Mouse (Mus musculus): ENCODE results near the gene Gm20458. TPM values are rescaled to one million over a fixed set of nuclear protein-coding genes. Genes with fewer than 3 reads are reported as not detected.

The Gm20458 gene
- polyA plus RNA-seq, 1 experiment = 8.0 TPM

DNA sequence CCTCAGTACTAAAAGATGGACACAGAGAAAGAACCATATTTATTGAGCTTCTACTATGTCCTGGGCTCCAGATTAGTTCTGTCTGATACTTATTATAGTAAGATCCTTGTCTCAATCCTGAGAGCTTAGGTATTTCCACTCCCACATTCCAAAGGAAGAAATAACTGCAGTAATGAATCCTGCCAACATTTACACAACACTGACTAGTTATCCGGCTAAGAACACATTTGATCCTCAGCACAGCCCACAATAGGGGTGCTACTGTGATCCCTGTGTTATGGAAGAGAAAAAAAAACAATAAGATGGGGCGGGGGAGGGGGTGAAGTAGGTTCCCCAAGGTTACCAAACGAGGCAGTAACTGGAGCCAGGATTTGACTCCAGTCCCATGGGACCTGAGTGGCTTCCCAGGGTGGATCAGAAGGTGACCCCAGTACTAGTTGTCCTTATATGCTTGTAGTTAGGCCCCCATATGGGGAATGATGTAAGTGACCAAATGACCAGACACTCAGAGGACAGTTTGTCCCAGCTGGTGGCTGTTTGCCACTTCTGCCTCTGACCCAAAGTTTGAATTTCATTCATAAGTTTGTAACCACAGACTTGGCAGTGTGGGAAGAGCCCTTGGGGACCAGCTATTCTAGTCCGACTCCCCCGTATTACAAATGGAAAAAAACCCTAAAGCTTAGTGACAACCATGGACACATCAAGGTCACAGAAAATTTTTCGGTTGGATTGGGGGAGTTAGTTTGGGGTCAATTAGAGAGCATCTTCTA is 5.2 kb upstream of the Gm20458 start:
- TF ChIP-seq CTCF (IDR thresholded peaks at IDR 0.05; ENCODE audit: borderline replicate concordance, extremely low read depth, insufficient read depth, insufficient read length) (no peak), POLR2A (IDR thresholded peaks at IDR 0.05; ENCODE audit: borderline replicate concordance, extremely low read depth, insufficient read depth, insufficient read length, poor library complexity, severe bottlenecking) (no peak)

DNA sequence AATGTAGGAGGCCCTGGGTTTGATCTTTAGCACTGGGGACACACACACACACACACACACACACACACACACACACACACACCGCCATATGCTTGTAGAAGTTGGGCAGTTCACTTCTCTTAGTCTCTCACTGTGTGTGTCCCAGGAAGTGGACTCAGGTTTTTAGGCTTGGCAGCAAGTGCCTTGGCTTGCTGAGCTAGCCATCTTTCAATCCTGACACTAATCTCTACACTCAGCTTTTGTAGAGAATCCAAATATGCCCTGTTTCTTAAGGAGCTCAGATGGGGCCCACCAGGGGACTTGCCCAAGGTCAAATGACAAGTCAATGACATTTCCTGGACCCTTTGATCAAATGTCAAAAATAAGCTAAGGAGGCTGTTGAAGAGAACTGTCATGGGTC is 4.4 kb upstream of the Gm20458 start:
- no peak for TF ChIP-seq POLR2A (IDR thresholded peaks at IDR 0.05; ENCODE audit: borderline replicate concordance, extremely low read depth, insufficient read depth, insufficient read length, poor library complexity, severe bottlenecking)
- no peak for TF ChIP-seq CTCF (IDR thresholded peaks at IDR 0.05; ENCODE audit: borderline replicate concordance, extremely low read depth, insufficient read depth, insufficient read length)
- no peak for DNase-seq (ENCODE audit: low read depth)

More for the DNA sequence above, 5.2 kb upstream of the Gm20458 start:
- DNase-seq (ENCODE audit: low read depth) = no peak

DNA sequence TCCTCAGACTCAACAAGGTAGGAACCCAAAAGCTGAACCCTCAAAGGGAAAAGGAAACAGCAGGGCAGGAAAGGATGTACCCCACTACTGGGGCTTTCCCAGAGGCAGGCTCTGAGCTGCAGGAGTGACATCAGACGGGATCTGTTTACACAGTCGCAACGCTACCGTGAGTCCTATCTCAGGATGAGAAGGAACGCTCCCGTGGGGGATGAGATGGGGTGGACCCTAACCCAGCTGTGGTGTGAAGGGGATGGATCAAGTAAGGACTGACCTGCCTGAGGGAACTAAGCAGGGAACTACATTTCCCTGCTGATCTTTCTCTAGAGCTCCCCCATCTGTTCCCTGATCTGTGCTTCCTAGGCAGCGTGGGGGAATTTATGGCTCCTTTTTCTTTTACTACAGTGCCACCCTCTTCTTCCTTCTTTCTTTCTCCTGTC is 3.9 kb upstream of the Gm20458 start, which contains the start of gene Sys1:
Gene Sys1 (plus strand): TSS at position 101 of the 437 bp plus-strand sequence.
- TF ChIP-seq CTCF (IDR thresholded peaks at IDR 0.05; ENCODE audit: borderline replicate concordance, extremely low read depth, insufficient read depth, insufficient read length) (peak; percentile 3; the same call in 1 of the 2 replicates), POLR2A (IDR thresholded peaks at IDR 0.05; ENCODE audit: borderline replicate concordance, extremely low read depth, insufficient read depth, insufficient read length, poor library complexity, severe bottlenecking) (no peak)
- DNase-seq (ENCODE audit: low read depth) = peak; percentile 45

DNA sequence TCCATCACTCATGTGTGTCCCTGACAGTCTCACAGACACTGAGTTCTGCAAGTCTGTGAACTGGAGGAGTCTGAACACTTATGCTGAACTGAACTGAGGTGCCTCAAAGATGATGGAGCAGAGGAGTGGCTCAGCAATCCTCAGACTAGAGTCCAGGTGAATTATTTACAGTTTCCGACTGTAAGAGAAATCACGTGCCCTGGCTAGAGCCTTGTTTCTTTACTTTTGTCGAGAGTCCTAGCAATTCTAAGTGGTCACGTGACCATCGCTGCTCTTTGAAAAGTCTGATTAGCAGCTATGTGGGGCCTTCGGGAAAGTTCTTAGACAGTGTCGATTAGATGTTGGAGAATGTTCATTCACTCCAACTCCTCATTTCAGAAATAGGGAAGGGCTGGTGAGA is 2.8 kb upstream of the Gm20458 start:
- no peak for DNase-seq (ENCODE audit: low read depth)
- TF ChIP-seq POLR2A (IDR thresholded peaks at IDR 0.05; ENCODE audit: borderline replicate concordance, extremely low read depth, insufficient read depth, insufficient read length, poor library complexity, severe bottlenecking) (no peak), CTCF (IDR thresholded peaks at IDR 0.05; ENCODE audit: borderline replicate concordance, extremely low read depth, insufficient read depth, insufficient read length) (no peak)

DNA sequence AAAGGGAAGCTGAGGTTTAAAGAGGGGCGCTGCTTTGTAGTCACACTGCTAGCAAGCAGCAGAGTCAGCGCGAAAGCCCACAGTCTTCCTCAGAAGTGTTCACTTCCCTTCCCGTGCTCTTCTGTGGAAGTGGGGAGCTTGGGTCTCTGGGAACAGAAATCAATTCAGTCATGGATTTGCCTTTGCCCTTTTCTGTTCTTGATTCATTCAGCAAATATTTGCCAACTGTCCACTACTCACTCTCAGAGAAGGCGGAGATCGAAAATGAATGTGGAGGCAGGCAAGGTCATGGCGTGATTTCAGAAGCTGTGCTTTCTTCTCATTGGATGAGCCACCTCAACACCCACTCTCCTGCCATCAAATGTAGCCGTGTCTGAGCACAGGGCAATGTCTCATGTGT is 2.2 kb upstream of the Gm20458 start:
- no peak for DNase-seq (ENCODE audit: low read depth)

DNA sequence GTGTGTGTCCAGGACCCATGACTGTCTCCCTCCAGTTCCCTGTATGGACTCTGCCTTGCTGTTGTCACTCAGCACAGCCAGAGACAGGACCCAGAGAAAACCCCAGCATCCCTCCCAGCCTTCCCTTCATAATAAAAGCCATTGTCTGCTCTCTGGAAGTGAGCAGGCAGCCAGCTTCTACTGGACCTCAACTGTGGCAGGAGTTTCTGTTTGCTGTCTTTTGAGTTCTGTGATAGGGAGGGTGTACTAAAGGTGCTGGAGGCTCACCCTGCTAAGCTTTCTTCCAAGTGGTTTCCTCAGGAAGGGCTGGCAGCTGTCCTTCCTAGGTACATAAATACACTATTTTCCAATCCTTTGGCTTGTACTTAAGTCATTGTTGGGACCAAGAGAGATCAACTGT is 4.4 kb downstream of the Gm20458 start:
- TF ChIP-seq CTCF (IDR thresholded peaks at IDR 0.05; ENCODE audit: borderline replicate concordance, extremely low read depth, insufficient read depth, insufficient read length) (no peak), POLR2A (IDR thresholded peaks at IDR 0.05; ENCODE audit: borderline replicate concordance, extremely low read depth, insufficient read depth, insufficient read length, poor library complexity, severe bottlenecking) (no peak)
- no peak for DNase-seq (ENCODE audit: low read depth)

More for the DNA sequence above, 2.2 kb upstream of the Gm20458 start:
- TF ChIP-seq POLR2A (IDR thresholded peaks at IDR 0.05; ENCODE audit: borderline replicate concordance, extremely low read depth, insufficient read depth, insufficient read length, poor library complexity, severe bottlenecking) (no peak), CTCF (IDR thresholded peaks at IDR 0.05; ENCODE audit: borderline replicate concordance, extremely low read depth, insufficient read depth, insufficient read length) (no peak)

DNA sequence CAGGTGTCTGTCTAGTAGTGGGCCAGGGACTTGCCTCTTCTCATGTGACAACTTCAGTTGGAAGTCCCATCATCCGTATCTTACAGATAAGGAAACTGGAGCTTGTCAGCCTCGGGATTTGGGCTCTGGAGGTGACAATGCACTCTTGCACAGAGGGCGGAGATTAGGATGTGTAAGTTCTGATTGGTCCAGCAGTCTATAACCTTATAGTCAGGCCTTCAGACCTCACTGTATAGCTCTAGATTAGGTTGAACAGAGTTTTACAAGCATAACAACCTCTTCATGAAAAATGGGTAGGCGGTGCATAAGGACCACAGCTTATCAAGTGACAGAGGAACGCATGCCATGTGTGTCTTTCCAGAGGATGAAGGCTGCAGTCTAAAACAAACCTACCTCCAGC is 6.0 kb downstream of the Gm20458 start:
- no peak for TF ChIP-seq POLR2A (IDR thresholded peaks at IDR 0.05; ENCODE audit: borderline replicate concordance, extremely low read depth, insufficient read depth, insufficient read length, poor library complexity, severe bottlenecking)
- no peak for DNase-seq (ENCODE audit: low read depth)

DNA sequence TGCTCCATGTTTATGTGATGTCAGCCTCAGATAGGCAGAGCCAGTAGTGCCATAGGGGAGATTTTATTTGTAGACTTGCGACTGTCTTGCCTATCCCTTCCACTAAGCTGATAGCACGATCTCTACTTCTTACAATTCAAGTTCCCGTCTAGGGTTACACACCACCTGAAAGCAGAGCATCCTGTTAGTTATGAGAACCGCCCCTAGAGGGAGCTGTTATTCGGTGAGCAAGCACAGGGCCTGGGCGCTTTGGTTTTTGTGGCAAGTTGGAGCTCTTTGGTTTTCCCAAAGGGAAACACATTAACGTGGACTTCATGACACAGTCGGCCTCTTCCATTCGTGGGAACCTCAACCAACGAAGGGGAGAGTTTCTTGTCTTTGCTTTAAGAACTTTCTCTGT is 9.5 kb downstream of the Gm20458 start:
- DNase-seq (ENCODE audit: low read depth) = peak; percentile 61
- TF ChIP-seq POLR2A (IDR thresholded peaks at IDR 0.05; ENCODE audit: borderline replicate concordance, extremely low read depth, insufficient read depth, insufficient read length, poor library complexity, severe bottlenecking) (no peak), CTCF (IDR thresholded peaks at IDR 0.05; ENCODE audit: borderline replicate concordance, extremely low read depth, insufficient read depth, insufficient read length) (peak; percentile 59; the same call in 1 of the 2 replicates)

DNA sequence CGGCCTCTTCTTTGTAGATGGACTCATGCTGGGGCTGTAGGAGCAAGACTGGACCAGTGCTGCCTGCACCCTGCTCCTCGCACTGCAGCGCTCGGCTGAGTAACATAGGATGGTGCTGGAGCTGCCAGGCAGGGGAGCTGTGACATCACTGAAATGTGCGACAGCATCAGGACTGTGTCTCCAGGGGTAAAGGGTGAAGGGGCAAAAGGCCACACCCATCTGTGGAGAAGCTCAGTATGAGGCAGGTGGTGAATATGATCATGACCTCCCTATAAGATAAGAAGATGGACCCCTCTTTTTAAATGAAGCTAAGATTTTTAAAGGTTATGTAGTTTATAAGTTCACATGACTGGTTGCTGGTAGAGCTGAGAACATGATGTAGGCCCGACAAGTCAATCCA is 12.9 kb downstream of the Gm20458 start, which contains the start of gene Trp53tg5:
Gene Trp53tg5 (minus strand): TSS at position 101 of the 400 bp plus-strand sequence.
- TF ChIP-seq POLR2A (IDR thresholded peaks at IDR 0.05; ENCODE audit: borderline replicate concordance, extremely low read depth, insufficient read depth, insufficient read length, poor library complexity, severe bottlenecking) = no peak
- no peak for TF ChIP-seq CTCF (IDR thresholded peaks at IDR 0.05; ENCODE audit: borderline replicate concordance, extremely low read depth, insufficient read depth, insufficient read length)
- no peak for DNase-seq (ENCODE audit: low read depth)

DNA sequence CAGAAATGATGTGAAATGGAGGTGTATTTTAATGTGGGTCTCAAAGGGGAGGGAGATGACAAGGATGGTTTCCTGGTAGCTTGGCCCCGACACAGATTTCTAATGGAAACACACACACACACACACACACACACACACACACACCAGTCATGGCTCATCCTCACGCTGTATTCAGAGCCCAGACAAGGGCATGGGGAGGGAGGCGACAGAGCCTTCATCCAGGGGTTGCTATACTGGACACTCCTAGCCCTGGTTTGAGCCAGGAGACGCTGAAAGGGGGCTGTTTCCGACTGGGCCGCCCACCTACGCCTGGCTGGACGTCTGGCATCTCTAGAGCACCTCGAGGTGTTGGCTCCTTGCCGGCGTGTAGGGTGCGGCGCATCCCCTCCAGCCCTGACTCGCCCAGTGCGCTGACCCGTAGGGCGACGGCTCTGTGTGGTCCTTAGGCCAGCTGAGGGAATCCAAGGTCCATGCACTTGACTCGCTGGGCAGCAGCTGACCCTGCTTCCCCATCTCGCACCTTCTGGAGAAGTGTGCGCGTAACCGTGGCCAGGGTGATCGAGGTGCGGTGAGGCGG is 25.0 kb downstream of the Gm20458 start, which contains the start of gene Dbndd2:
Gene Dbndd2 (plus strand): TSS at position 426 of the 577 bp plus-strand sequence.
- TF ChIP-seq POLR2A (IDR thresholded peaks at IDR 0.05; ENCODE audit: borderline replicate concordance, extremely low read depth, insufficient read depth, insufficient read length, poor library complexity, severe bottlenecking) (no peak), CTCF (IDR thresholded peaks at IDR 0.05; ENCODE audit: borderline replicate concordance, extremely low read depth, insufficient read depth, insufficient read length) (no peak)
- DNase-seq (ENCODE audit: low read depth) = peak; percentile 3

DNA sequence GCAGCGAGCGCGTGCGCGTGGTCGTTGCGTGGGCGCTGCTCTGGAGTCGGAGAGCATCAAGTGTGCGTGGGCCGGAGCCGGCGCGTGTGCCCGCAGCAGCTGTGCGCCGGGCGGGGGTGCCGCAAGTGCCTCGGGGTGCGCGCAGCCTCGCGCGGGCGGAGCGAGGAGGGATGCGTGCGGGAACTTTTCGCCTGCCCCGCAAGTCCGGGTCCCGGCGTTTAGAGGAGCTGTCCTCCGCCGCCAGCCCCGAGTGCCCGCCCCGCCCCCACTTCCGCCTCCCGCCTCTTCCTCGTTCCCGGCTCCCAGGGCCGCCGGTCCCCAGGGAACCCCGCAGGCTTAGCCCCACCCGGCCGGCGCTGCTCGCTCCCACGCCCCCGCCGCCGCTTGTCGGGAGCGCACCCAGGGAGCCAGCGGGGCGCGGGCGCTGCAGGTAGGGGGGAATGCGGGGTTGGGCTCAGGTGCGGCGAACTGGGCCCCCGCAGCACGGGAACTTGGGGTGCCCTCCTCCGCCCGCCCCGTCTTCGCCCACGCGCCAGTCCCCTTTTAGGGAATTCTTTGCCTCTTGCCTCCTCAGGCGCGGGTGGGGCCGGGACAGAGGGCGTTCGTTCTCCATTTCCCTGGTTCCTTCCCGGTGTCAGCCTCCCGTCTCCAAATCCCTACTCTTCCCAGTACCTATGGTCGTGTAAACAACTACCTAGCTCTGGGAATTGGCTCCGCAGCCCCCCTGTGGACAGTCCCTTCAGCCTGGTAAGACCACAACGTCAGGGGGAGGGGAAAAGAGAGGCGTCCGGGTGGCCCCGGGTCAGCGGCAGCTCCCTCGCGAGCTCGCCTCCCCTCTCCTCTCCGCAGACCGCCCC is 25.7 kb downstream of the Gm20458 start:
- peak; percentile 58 for DNase-seq (ENCODE audit: low read depth)
- TF ChIP-seq CTCF (IDR thresholded peaks at IDR 0.05; ENCODE audit: borderline replicate concordance, extremely low read depth, insufficient read depth, insufficient read length) = no peak
- no peak for TF ChIP-seq POLR2A (IDR thresholded peaks at IDR 0.05; ENCODE audit: borderline replicate concordance, extremely low read depth, insufficient read depth, insufficient read length, poor library complexity, severe bottlenecking)

All from brain, embryonic 14.5 days (tissue).